Mouse (Mus musculus): Measurements from ENCODE around the gene B4galt2. TPM values are rescaled to one million over a fixed set of nuclear protein-coding genes. Genes with fewer than 3 reads are reported as not detected.

The B4galt2 gene
- total and polyA plus RNA-seq, 2 experiments from 2014 or later, result 92.9 to 337 TPM

DNA sequence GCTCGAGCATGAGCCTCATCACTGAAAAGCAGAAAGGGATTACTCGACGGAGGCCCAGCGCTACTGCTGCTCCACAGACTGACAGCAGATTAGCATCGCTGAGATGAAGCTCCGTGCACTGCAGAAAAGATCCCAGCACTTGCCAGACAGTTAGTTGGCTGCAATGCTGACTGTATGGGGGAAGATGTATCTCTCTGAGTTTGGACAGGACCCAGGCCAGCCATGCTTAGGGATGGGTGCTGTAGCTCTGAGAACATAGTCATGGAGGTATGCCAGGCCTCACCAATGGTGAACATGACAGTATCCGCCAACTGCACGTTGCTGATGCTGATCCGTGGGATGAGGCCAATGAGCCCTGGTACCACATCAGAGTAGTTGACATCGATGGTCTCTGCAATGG is 20.8 kb upstream of the B4galt2 start:
- ATAC-seq (ENCODE audit: low FRiP score) (no peak), DNase-seq (ENCODE audit: low spot score) (no peak)
- Histone ChIP-seq H3K27me3 (ENCODE audit: insufficient read depth, low read length) (no peaks in the 10 kb centered on the region), H3K36me3 (ENCODE audit: insufficient read depth, low read length) (peaks cover 66% of the 10 kb centered on the region), H3K9ac (replicated peaks; ENCODE audit: low read length, poor library complexity, severe bottlenecking) (no peak overlapping the region), H3K4me2 (ENCODE audit: low read depth, low read length, poor library complexity, severe bottlenecking) (no peak overlapping the region), H3K9me3 (ENCODE audit: low read length) (no peaks in the 10 kb centered on the region), H3K4me3 (ENCODE audit: low read depth, low read length) (no peak overlapping the region), H3K4me1 (ENCODE audit: insufficient read depth, low read length) (peaks cover 5% of the 10 kb centered on the region; the same call in 1 of the 2 replicates), H3K27ac (ENCODE audit: low read depth, low read length) (no peak overlapping the region)
- no peak for TF ChIP-seq CTCF (IDR thresholded peaks at IDR 0.05)
- WGBS, result 87% methylated on average over 10 of the region's 10 CpGs

DNA sequence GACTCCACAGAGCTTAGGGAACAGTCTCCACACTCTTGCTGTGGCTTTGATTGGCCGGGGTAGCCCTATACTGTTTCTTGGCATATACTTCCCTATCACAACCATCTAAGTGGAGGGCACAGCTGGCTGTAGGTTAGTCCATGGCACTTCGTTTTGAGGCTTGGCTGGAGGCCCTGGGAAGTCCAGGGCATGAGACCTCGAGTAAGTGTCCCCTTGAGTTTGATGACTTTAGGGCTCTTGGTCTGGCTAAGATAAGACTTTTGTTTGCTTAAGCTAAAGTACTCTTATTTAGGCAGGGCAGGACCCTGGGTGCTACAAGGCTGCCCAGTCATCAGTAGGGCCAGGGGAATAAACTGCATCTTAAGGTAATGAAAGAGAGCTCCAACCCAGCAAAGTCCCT is 14.8 kb upstream of the B4galt2 start:
- Histone ChIP-seq H3K9me3 (ENCODE audit: low read length) (no peaks in the 10 kb centered on the region), H3K27ac (ENCODE audit: low read depth, low read length) (no peak overlapping the region), H3K4me3 (ENCODE audit: low read depth, low read length) (no peak overlapping the region), H3K36me3 (ENCODE audit: insufficient read depth, low read length) (peaks cover 79% of the 10 kb centered on the region), H3K27me3 (ENCODE audit: insufficient read depth, low read length) (no peaks in the 10 kb centered on the region), H3K4me1 (ENCODE audit: insufficient read depth, low read length) (no peaks in the 10 kb centered on the region), H3K4me2 (ENCODE audit: low read depth, low read length, poor library complexity, severe bottlenecking) (no peak overlapping the region), H3K9ac (replicated peaks; ENCODE audit: low read length, poor library complexity, severe bottlenecking) (no peak overlapping the region)
- 88% methylated on average over 3 of the region's 3 CpGs for WGBS
- no peak for TF ChIP-seq CTCF (IDR thresholded peaks at IDR 0.05)
- DNase-seq (ENCODE audit: low spot score) (no peak), ATAC-seq (ENCODE audit: low FRiP score) (no peak)

DNA sequence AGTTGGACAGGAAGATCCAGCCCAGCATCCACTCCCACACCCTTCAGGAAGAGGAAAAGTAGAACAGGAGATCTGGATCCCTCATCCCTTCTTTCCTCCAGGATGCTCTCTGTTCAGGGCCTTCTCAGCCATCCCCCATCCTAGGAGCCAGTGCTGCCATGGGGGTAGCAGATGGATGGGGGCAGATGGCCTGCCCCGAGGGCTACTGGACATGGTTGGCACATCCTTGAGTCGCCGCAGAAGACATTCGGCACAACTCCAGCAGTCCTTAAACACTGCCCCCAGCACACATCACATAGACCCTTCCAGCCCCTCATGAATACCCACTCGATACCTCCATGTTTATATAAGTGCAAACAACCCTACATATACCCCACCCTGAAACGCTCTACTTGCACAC is 12.7 kb upstream of the B4galt2 start:
- no peak overlapping the region for H3K27ac ChIP-seq (ENCODE audit: low read depth, low read length)
- TF ChIP-seq CTCF (IDR thresholded peaks at IDR 0.05), result no peak
- WGBS, result 96% methylated on average over 6 of the region's 6 CpGs
- H3K4me1 ChIP-seq (ENCODE audit: insufficient read depth, low read length), result peaks cover 3% of the 10 kb centered on the region; the same call in 1 of the 2 replicates
- no peak overlapping the region for H3K4me3 ChIP-seq (ENCODE audit: low read depth, low read length)
- ATAC-seq (ENCODE audit: low FRiP score) (no peak), DNase-seq (ENCODE audit: low spot score) (no peak)
- no peaks in the 10 kb centered on the region for H3K9me3 ChIP-seq (ENCODE audit: low read length)
- no peak overlapping the region for H3K4me2 ChIP-seq (ENCODE audit: low read depth, low read length, poor library complexity, severe bottlenecking)
- peaks cover 58% of the 10 kb centered on the region for H3K36me3 ChIP-seq (ENCODE audit: insufficient read depth, low read length)
- H3K9ac ChIP-seq (replicated peaks; ENCODE audit: low read length, poor library complexity, severe bottlenecking), result no peak overlapping the region
- H3K27me3 ChIP-seq (ENCODE audit: insufficient read depth, low read length), result no peaks in the 10 kb centered on the region

DNA sequence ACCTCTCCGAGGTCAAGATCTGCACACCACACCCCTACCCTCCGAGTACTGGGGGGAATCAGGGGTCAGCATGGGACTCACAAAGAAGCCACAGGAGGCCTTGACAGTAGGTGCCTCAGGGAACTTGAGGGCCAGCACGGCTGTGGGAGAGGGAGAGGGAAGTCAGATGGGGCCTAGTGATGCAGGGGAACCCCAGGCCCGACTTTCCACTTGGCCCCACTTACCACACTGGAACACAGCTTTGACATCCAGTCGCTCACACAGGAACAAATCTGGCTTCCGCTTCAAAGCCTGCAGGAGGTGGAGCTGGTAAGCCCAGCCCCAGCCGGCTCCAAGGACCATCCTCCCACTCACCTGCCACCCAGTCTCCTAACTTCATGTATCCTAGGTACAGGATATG is 12.1 kb upstream of the B4galt2 start:
- Histone ChIP-seq H3K9ac (replicated peaks; ENCODE audit: low read length, poor library complexity, severe bottlenecking) (no peak overlapping the region), H3K4me3 (ENCODE audit: low read depth, low read length) (no peak overlapping the region), H3K9me3 (ENCODE audit: low read length) (no peaks in the 10 kb centered on the region), H3K4me2 (ENCODE audit: low read depth, low read length, poor library complexity, severe bottlenecking) (no peak overlapping the region), H3K27me3 (ENCODE audit: insufficient read depth, low read length) (no peaks in the 10 kb centered on the region), H3K36me3 (ENCODE audit: insufficient read depth, low read length) (peaks cover 51% of the 10 kb centered on the region), H3K27ac (ENCODE audit: low read depth, low read length) (no peak overlapping the region), H3K4me1 (ENCODE audit: insufficient read depth, low read length) (peaks cover 3% of the 10 kb centered on the region; the same call in 1 of the 2 replicates)
- TF ChIP-seq CTCF (IDR thresholded peaks at IDR 0.05), result no peak
- DNase-seq (ENCODE audit: low spot score) (no peak), ATAC-seq (ENCODE audit: low FRiP score) (no peak)
- WGBS, result 84% methylated on average over 7 of the region's 7 CpGs

DNA sequence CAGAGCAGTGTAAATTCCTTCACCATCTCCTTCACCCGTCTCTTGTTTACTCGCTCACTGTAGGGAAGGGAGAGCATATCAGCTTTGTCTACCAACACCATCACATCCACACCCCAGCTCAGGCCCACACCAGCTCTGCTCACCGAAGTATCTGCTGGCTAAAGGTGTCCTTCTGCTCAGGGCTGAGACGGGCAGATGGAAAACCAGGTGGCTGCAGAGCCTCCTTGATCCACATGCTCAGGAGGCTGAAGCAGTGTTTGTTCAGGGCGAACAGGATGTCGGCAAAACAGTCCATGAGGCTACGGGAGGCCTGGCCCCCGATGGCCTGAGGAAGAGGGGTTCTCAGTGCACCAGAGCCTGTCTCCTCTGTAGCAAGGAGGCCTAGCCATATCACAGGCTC is 11.3 kb upstream of the B4galt2 start:
- Histone ChIP-seq H3K4me3 (ENCODE audit: low read depth, low read length) (no peak overlapping the region), H3K9me3 (ENCODE audit: low read length) (no peaks in the 10 kb centered on the region), H3K27ac (ENCODE audit: low read depth, low read length) (no peak overlapping the region), H3K36me3 (ENCODE audit: insufficient read depth, low read length) (peaks cover 44% of the 10 kb centered on the region), H3K9ac (replicated peaks; ENCODE audit: low read length, poor library complexity, severe bottlenecking) (no peak overlapping the region), H3K27me3 (ENCODE audit: insufficient read depth, low read length) (no peaks in the 10 kb centered on the region), H3K4me2 (ENCODE audit: low read depth, low read length, poor library complexity, severe bottlenecking) (no peak overlapping the region), H3K4me1 (ENCODE audit: insufficient read depth, low read length) (peaks cover 3% of the 10 kb centered on the region; the same call in 1 of the 2 replicates)
- DNase-seq (ENCODE audit: low spot score), result no peak
- ATAC-seq (ENCODE audit: low FRiP score), result no peak
- no peak for TF ChIP-seq CTCF (IDR thresholded peaks at IDR 0.05)
- WGBS, result 96% methylated on average over 8 of the region's 8 CpGs

DNA sequence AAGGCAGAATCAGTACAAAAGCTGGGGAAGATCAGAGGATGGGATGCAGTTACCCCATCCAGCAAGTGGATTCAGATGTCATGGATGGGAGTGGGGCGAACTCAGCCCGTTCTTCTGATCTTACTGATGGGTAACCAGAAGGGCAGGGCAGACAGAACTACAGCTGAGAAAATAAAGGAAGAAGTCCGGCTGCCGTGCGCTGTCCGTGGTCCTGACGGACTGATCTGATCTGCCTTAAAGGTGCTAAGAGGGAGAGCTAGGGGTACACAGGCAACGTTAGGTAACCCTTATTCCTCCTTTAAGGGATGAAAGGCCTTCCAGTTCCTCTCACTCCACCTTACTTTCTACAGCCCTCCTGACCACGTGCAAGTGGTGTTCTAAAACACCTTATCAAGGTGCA is 10.1 kb upstream of the B4galt2 start:
- ATAC-seq (ENCODE audit: low FRiP score), result no peak
- Histone ChIP-seq H3K27me3 (ENCODE audit: insufficient read depth, low read length) (no peaks in the 10 kb centered on the region), H3K36me3 (ENCODE audit: insufficient read depth, low read length) (peaks cover 39% of the 10 kb centered on the region), H3K4me2 (ENCODE audit: low read depth, low read length, poor library complexity, severe bottlenecking) (no peak overlapping the region), H3K4me1 (ENCODE audit: insufficient read depth, low read length) (peaks cover 3% of the 10 kb centered on the region; the same call in 1 of the 2 replicates), H3K9ac (replicated peaks; ENCODE audit: low read length, poor library complexity, severe bottlenecking) (no peak overlapping the region), H3K4me3 (ENCODE audit: low read depth, low read length) (no peak overlapping the region), H3K9me3 (ENCODE audit: low read length) (no peaks in the 10 kb centered on the region), H3K27ac (ENCODE audit: low read depth, low read length) (no peak overlapping the region)
- WGBS, result 29% methylated on average over 9 of the region's 9 CpGs
- no peak for TF ChIP-seq CTCF (IDR thresholded peaks at IDR 0.05)
- DNase-seq (ENCODE audit: low spot score), result no peak

All from midbrain, postnatal 0 days (tissue).